Comparison of ENCODE assay signal across 8 mouse cellular contexts in genomic region chr11:35979266-35979732, GRCm38 (mm10). TPM values are rescaled to one million over a fixed set of nuclear protein-coding genes. Genes with fewer than 3 reads are reported as not detected.
A peak's percentile ranks its signal among the peaks of the same experiment; 100 is the strongest.
DNase-seq lines count a peak whose midpoint lies in the region; ATAC-seq and TF ChIP-seq lines count a peak whose summit lies in the region.

No protein-coding gene starts in this region.

- TF ChIP-seq POLR2A in kidney, adult 2 months (IDR thresholded peaks at IDR 0.05; ENCODE audit: low read depth, low read length), result no peak

- H3K4me3 ChIP-seq in heart, embryonic 15.5 days, result peak overlapping the region; percentile 81
- H3K4me3 ChIP-seq in embryonic facial prominence, embryonic 12.5 days, result peak overlapping the region; percentile 72
- H3K4me3 ChIP-seq in kidney, adult 2 months (ENCODE audit: insufficient read depth, low read depth, low read length), result peak overlapping the region; percentile 91
- peak overlapping the region; percentile 69 for H3K4me3 ChIP-seq in midbrain, embryonic 14.5 days (replicated peaks; ENCODE audit: low read depth, low read length)

- no peak for DNase-seq in heart, adult 9 months (ENCODE audit: low spot score in 2 of 2)
- peak; percentile 72 for DNase-seq in kidney, adult 2 months
- peak; percentile 42 for DNase-seq in midbrain, embryonic 14.5 days
- DNase-seq in thymus, adult 18-20 months, result no peak
- no peak for DNase-seq in layer of hippocampus, adult 9-11 months
- no peak for DNase-seq in spleen, postnatal 14 days (ENCODE audit: low spot score in 2 of 2)

- no peak for TF ChIP-seq CTCF in kidney, adult 2 months (conservative IDR thresholded peaks at IDR 0.05; ENCODE audit: insufficient read depth, insufficient read length, low read depth, low read length)

- H3K27ac ChIP-seq in heart, embryonic 15.5 days, result no peak overlapping the region
- H3K27ac ChIP-seq in embryonic facial prominence, embryonic 12.5 days, result 0 out of 2 replicates have a peak overlapping the region, but pooled peaks have one; percentile 7
- peak overlapping the region; percentile 90 for H3K27ac ChIP-seq in kidney, adult 2 months (ENCODE audit: insufficient read depth, low read depth, low read length)
- peak overlapping the region; percentile 55; the same call in 1 of the 2 replicates for H3K27ac ChIP-seq in midbrain, embryonic 14.5 days (replicated peaks; ENCODE audit: low read depth, low read length)

- peaks cover 39% of the 10 kb centered on the region for H3K27me3 ChIP-seq in heart, embryonic 15.5 days
- peaks cover 47% of the 10 kb centered on the region for H3K27me3 ChIP-seq in embryonic facial prominence, embryonic 12.5 days
- H3K27me3 ChIP-seq in kidney, adult 2 months (replicated peaks; ENCODE audit: control insufficient read depth, insufficient read depth, low read length), result no peaks in the 10 kb centered on the region
- no peaks in the 10 kb centered on the region for H3K27me3 ChIP-seq in midbrain, embryonic 14.5 days (ENCODE audit: control insufficient read depth, insufficient read depth, low read length)

- no peak for ATAC-seq in heart, embryonic 15.5 days (replicated peaks; ENCODE audit: insufficient number of reproducible peaks, insufficient read depth, low FRiP score, low read depth)
- no peak; the same call in 1 of the 2 replicates for ATAC-seq in embryonic facial prominence, embryonic 12.5 days (ENCODE audit: insufficient number of reproducible peaks, insufficient read depth, low FRiP score, low TSS enrichment)
- ATAC-seq in midbrain, embryonic 14.5 days (ENCODE audit: low FRiP score, low TSS enrichment), result no peak

- H3K9ac ChIP-seq in heart, embryonic 15.5 days, result peak overlapping the region; percentile 71; the same call in 1 of the 2 replicates
- H3K9ac ChIP-seq in embryonic facial prominence, embryonic 12.5 days, result peak overlapping the region; percentile 77
- peak overlapping the region; percentile 76 for H3K9ac ChIP-seq in midbrain, embryonic 14.5 days (replicated peaks; ENCODE audit: low read length)

- no peaks in the 10 kb centered on the region for H3K36me3 ChIP-seq in heart, embryonic 15.5 days
- H3K36me3 ChIP-seq in embryonic facial prominence, embryonic 12.5 days, result no peaks in the 10 kb centered on the region
- no peaks in the 10 kb centered on the region for H3K36me3 ChIP-seq in kidney, adult 2 months (ENCODE audit: control insufficient read depth, insufficient read depth, low read length)
- H3K36me3 ChIP-seq in midbrain, embryonic 14.5 days (ENCODE audit: control insufficient read depth, insufficient read depth, low read length), result no peaks in the 10 kb centered on the region

- peaks cover 17% of the 10 kb centered on the region for H3K4me1 ChIP-seq in heart, embryonic 15.5 days (replicated peaks)
- peaks cover 15% of the 10 kb centered on the region for H3K4me1 ChIP-seq in embryonic facial prominence, embryonic 12.5 days
- peaks cover 20% of the 10 kb centered on the region; the same call in 1 of the 2 replicates for H3K4me1 ChIP-seq in kidney, adult 2 months (ENCODE audit: control insufficient read depth, insufficient read depth, low read length)
- peaks cover 17% of the 10 kb centered on the region for H3K4me1 ChIP-seq in midbrain, embryonic 14.5 days (ENCODE audit: control insufficient read depth, insufficient read depth, low read length)

- H3K4me2 ChIP-seq in heart, embryonic 15.5 days, result peak overlapping the region; percentile 95
- H3K4me2 ChIP-seq in embryonic facial prominence, embryonic 12.5 days (replicated peaks), result peak overlapping the region; percentile 95
- peak overlapping the region; percentile 78 for H3K4me2 ChIP-seq in midbrain, embryonic 14.5 days (ENCODE audit: low read length)

- H3K9me3 ChIP-seq in heart, embryonic 15.5 days (replicated peaks), result no peaks in the 10 kb centered on the region
- H3K9me3 ChIP-seq in embryonic facial prominence, embryonic 12.5 days, result no peaks in the 10 kb centered on the region
- no peaks in the 10 kb centered on the region for H3K9me3 ChIP-seq in midbrain, embryonic 14.5 days (ENCODE audit: control insufficient read depth, low read length)

- 3% methylated on average over 12 of the region's 12 CpGs for WGBS in heart, embryonic 15.5 days
- WGBS in embryonic facial prominence, embryonic 12.5 days, result 2% methylated on average over 12 of the region's 12 CpGs
- 2% methylated on average over 12 of the region's 12 CpGs for WGBS in kidney, adult 2 months
- 3% methylated on average over 12 of the region's 12 CpGs for WGBS in midbrain, embryonic 14.5 days

RNA-seq across cellular contexts. Expression of gene Wwc1, which starts 1.0 kb away (rescaled TPM):
- 1.2 and 3.3 TPM in 2 replicates for polyA plus RNA-seq in heart, embryonic 15.5 days (2015; fragmentation: Nextera tagmentation; extraction: Ambion mirVana)
- 5.7 and 7.8 TPM in 2 replicates for polyA plus RNA-seq in embryonic facial prominence, embryonic 12.5 days (2016; fragmentation: Nextera tagmentation; extraction: Ambion mirVana)
- polyA plus RNA-seq in kidney, adult 2 months (2012; rRNA removed), result 91.9 and 110 TPM in 2 replicates
- 8.8 and 10.3 TPM in 2 replicates for polyA plus RNA-seq in midbrain, embryonic 14.5 days (2014; fragmentation: Nextera tagmentation; extraction: Ambion mirVana)

Comparison
In these comparisons a context has a peak if more than half of its experiments do, and no peak if none do; other contexts are left out.
1. DNase-seq: peak in kidney, adult 2 months (single experiment) and midbrain, embryonic 14.5 days (single experiment); none in heart, adult 9 months (0 of 2), thymus, adult 18-20 months (0 of 2), layer of hippocampus, adult 9-11 months (single experiment) and spleen, postnatal 14 days (0 of 2).
2. Peak in every context shown above with its lines, with median percentiles within 50 percentile points of each other: H3K4me2 ChIP-seq, H3K4me3 ChIP-seq and H3K9ac ChIP-seq.